Mouse (Mus musculus): Measurements from ENCODE around the gene Pcyt2.
"Not testable (repeated sequence)": the region's sequence is repeated elsewhere in the genome, so short reads cannot be mapped to it uniquely, and the experiment has no call there.

Pcyt2 gene

GRCm38 (mm10) chr11:120615167-120615566 is 2.6 kb downstream of the Pcyt2 start:
- no peak for DNase-seq

GRCm38 (mm10) chr11:120613976-120614375 is 3.8 kb downstream of the Pcyt2 start:
- no peak for DNase-seq

- no peak for DNase-seq
Measured at GRCm38 (mm10) chr11:120613481-120613972, 4.2 kb downstream of the Pcyt2 start.

GRCm38 (mm10) chr11:120612763-120613162 is 5.0 kb downstream of the Pcyt2 start:
- DNase-seq = peak; percentile 83 to 85

GRCm38 (mm10) chr11:120610477-120611046 is 7.2 kb downstream of the Pcyt2 start:
- DNase-seq = no peak

GRCm38 (mm10) chr11:120609250-120609649 is 8.5 kb downstream of the Pcyt2 start:
- DNase-seq = no peak

GRCm38 (mm10) chr11:120608241-120609034 is 9.3 kb downstream of the Pcyt2 start, which contains the start of gene Npb:
Gene Npb (plus strand): TSS chr11:120608477.
- no peak for DNase-seq

- DNase-seq = no peak
Measured at GRCm38 (mm10) chr11:120606764-120607163, 11.0 kb downstream of the Pcyt2 start.

- DNase-seq = no peak
Measured at GRCm38 (mm10) chr11:120605667-120606066, 12.1 kb downstream of the Pcyt2 start.

- DNase-seq = no peak
Measured at GRCm38 (mm10) chr11:120603545-120603944, 14.2 kb downstream of the Pcyt2 start.

GRCm38 (mm10) chr11:120600716-120601115 is 17.0 kb downstream of the Pcyt2 start:
- DNase-seq = no peak

GRCm38 (mm10) chr11:120598990-120599549 is 18.7 kb downstream of the Pcyt2 start:
- no peak for DNase-seq

- DNase-seq = peak; percentile 95 to 98
Measured at GRCm38 (mm10) chr11:120598283-120598989, 19.3 kb downstream of the Pcyt2 start, which contains the start of the genes Alyref and Anapc11. Gene Alyref (minus strand): TSS chr11:120598365. Gene Anapc11 (plus strand): TSS chr11:120598421.

GRCm38 (mm10) chr11:120597240-120598235 is 20.2 kb downstream of the Pcyt2 start:
- no peak for DNase-seq

- DNase-seq = no peak
Measured at GRCm38 (mm10) chr11:120588531-120588930, 29.2 kb downstream of the Pcyt2 start.

- no peak for DNase-seq
Measured at GRCm38 (mm10) chr11:120583937-120584336, 33.8 kb downstream of the Pcyt2 start.

GRCm38 (mm10) chr11:120582982-120583293 is 34.8 kb downstream of the Pcyt2 start:
- DNase-seq = not testable (repeated sequence)

GRCm38 (mm10) chr11:120582268-120582981 is 35.3 kb downstream of the Pcyt2 start:
- DNase-seq = peak in 1 of 2 experiments; percentile 62

- peak; percentile 93 for DNase-seq
Measured at GRCm38 (mm10) chr11:120581490-120582267, 36.1 kb downstream of the Pcyt2 start, which contains the start of gene Arhgdia. Gene Arhgdia (minus strand): TSS chr11:120581624.

GRCm38 (mm10) chr11:120580871-120581331 is 36.8 kb downstream of the Pcyt2 start:
- peak; percentile 67 to 72 for DNase-seq
